Mouse (Mus musculus): ENCODE measurements at regions not wholly inside any gene's neighbourhood (a gene's known extent, or its start where the extent isn't known, plus 50 kb on each side); places are given as distances from the start of the nearest gene placed in this dataset.

DNA sequence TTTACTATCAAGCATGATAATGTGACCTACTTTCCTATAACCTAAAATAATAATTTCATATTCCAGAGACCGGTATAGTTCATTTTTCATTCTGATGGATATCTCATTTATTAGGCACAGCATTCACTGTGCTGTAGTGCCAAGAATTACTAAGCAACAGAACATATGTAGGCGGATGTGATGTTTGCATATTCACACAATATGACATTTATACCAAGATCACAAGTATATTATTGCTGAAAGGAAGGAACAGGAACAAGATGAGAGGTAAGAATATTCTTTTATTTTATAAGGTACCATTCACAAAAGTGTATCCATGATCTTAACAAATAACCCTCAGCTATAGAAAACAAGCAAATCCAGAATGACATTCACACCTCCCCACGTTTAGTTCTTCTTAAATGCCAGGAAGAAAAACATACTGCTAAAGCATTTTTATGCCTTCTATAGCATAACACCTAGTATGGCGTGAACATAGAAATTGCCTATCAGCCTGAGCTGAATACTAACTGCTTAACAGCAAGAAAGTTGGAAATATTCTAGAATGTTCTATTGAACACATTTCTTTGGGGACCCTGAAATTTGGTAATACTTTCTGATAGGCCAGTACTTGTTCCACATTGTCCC, 1062.8 kb upstream of the Acvr2a start:
- DNase-seq (ENCODE audit: extremely low spot score), result no peak

DNA sequence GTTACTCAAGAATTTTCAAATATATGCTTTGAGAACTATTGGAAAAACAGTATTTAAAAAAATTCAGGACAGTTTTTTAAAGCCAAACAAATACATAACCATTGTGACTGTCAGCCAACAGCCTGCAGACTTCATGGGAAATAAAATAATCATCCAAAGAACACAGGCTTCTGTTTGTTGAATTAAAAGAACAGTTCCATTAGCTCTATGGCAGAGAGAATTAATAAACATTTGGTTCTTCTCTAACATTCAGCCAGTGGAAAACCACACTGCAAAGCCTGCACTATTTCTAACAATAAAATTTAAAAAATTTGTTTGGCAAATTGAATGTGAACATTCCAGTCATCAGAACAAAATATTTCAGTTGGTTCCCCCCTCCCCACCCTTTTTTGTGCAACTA, 1058.2 kb upstream of the Acvr2a start:
- no peak for DNase-seq (ENCODE audit: extremely low spot score)

DNA sequence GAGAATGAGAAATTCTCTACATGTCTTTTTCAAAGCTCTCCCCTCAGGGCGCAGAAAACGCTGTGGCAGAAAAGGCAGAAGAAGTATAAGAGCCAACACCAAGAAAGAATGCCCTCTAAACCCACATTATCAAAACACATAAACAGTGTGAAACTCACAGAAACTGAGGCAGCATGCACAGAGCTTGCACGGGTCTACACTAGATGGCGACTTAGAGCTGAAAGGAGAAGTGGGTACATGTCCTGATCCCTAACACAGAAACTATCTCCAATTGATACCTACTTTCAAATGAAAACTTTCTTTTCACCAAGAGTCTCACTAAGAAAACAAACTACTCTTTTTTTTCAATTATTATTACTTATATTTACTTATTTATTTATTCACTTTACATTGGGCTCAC, 1057.7 kb upstream of the Acvr2a start:
- DNase-seq (ENCODE audit: extremely low spot score), result no peak

DNA sequence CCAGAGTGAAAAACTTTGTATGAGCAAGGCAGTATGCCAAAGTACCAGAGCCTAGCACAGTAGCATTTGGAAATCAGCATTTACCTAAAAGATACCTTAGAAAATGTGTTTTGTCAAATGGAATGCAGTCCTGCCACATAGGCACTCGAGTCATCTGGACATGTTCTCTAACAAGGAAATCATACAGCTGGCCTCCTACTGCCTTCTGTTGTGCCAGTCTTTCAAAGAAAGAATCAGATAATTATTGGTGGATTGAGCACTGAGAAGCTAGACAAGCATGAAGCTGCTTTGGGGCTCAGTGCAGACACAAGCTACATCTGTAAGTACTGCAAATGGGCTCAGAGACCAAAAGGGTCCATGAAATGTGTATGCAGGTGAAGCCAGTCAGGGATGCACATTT, 1038.1 kb upstream of the Acvr2a start:
- no peak for DNase-seq (ENCODE audit: extremely low spot score)

DNA sequence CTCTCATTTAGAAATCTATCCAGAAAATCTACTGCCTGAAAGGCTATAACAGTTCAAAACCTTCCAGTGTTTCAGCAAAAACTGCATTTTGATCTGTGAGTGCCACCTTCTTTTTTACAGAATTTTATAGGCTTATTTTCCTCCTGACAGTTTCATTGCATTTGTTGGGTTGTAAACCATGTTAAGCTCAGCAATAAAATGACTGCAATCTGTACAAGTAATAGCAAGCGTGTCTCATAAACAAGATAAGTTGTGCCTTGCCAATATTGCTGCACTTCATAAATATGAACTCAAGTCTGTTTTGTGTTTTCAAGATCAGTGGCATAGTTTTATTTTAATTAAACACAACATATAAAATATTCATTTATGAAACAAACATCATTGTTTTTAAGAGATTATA, 1036.9 kb upstream of the Acvr2a start:
- no peak for DNase-seq (ENCODE audit: extremely low spot score)

DNA sequence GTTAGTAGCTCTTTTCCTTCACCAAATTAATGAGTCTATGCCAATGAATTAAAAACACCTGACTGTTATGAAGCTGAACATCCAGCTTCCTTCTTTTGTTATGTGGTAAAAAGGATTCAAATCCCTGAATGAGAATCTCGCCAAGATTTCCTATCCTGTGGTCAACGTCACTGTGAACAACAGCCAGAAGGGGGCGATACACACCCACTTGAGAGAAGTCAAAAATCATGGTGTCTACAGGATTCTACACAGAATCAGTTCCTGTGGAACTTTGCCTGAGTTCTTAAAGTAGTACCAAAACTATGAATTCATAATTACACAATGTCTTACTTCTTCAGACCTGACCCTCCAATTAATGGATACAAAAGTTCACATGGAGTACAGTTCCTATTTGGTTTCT, 1028.1 kb upstream of the Acvr2a start:
- DNase-seq (ENCODE audit: extremely low spot score), result peak; percentile 58

DNA sequence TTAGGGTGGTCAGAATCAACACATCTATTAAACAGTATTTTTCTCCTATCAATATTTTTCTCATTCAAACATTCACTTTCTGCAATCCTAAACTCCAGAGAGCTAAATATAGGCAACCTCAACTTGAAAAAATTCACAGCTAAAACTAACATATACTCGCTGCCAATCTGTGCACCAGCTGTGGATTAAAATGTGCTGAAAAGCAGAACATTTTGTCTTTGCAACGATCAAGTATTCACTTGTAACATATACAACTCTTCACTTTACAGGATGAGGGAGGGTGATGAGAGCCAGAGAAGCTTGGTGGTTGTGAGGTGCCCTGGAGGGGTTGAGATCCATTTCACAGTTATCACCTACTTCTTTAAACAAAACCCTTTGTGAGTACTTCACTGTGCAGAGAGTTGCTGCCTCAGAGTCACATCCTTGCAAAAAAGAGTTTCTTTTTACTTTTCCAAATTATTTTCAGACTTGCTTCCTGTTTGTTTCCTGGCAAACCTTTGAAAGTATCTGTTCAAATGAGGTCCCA, 991.1 kb upstream of the Acvr2a start:
- DNase-seq (ENCODE audit: extremely low spot score), result no peak

DNA sequence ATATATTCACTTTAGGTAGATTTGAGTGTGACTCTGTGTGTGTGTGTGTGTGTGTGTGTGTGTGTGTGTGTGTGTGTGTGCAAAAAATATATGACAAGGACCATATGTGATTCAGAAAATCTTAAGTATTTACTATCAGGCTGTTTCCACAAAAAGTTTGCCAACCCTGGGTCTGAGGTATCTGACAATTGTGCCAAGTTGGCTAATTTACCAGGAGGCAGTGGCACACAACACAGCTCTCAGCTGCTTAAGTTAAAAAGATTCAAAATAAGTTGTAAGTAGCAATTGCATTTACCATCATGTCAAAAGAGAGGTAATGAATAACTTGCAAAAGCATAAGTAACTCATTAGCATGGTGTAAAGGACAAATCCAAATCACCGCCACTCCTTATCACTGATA, 981.4 kb upstream of the Acvr2a start:
- DNase-seq (ENCODE audit: extremely low spot score), result no peak

DNA sequence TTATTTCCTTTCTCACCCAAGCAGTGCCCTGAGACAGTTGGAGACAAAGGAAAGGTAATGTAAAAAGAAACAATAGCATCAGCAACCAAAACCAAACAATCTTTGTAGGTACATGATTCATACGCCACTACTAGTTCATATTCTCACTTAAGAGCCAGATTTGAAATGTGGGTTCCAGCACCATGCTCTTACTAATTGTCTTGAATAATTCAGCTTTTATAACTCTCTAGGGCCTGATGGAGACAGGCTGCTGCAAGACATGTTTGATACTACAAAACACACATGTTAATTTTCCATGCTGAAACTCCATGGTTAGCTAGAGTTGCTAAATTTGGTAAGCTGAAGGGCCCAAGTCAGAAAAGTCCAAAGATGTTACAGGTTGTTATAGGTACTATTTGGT, 980.4 kb upstream of the Acvr2a start:
- DNase-seq (ENCODE audit: extremely low spot score), result no peak

DNA sequence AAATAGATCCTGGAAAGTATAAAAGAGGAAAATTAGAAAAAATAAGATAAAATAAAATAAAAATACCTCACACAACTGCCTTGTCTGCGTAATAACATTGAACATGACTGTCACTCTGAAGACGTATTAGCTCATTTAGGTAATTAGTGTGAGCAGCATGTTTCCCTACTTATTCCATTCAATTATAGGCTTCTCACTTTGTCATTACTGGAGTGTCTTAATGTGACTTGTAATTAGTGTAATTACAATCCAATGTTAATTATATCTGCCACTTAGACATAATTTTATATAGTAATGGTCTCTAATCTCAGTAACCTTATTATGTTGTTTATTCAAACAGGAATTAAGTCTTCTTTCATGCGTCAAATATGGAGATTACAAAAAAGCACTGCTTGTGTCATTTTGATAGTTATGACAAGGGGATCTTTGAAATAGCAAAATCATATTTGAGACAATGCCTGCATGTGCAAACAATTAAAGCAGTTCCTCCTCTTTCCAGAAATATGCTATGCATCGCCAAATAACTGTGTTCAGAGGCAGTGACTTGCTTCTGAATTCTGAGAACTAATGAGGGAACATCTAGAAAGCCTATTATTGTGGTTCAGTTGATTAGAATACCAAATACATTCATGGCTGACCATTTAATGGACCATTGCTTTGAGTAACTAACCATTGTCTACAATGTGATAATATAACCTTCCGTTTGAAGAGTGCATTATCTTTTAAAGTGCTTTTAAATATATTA, 979.7 kb upstream of the Acvr2a start:
- no peak for DNase-seq (ENCODE audit: extremely low spot score)

DNA sequence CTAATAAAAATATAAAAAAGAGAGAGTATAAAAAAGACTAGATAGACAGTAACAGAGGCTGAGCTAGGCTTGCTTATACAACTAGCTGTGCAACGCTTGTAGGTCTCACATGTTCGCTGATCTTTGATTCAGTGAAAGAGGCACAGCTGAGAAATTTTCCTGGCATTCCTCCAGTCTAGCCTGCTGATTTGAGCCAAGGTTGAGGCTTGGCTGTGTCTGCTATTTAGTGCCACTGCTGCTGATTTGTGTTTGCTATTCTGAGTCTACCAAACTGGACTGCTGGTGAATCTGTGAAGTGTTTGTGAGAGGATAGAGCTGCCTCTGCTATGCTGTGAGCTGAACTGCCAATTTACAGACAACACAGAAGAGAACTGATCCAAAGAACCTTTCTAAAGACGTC, 956.7 kb upstream of the Acvr2a start:
- DNase-seq (ENCODE audit: extremely low spot score), result no peak

DNA sequence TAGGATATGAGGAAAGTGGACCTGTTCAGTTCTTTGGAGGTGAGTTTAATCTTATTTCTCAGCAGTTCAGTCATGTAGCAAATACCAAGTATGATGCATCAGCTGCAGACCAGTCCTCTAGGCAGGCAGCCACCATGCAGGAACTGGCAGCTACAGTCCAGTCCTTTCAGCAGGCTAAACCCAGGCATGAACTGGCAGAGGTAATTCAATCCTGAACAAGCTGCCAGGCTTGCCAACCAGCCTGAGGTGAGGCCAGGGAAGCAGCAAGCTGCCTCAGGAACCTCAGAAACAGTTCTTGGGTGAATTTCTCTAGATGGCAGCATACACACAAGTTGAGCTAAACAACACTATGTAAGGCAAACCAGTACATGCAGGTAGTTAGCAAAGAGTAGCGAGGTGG, 951.5 kb upstream of the Acvr2a start:
- DNase-seq (ENCODE audit: extremely low spot score), result no peak

DNA sequence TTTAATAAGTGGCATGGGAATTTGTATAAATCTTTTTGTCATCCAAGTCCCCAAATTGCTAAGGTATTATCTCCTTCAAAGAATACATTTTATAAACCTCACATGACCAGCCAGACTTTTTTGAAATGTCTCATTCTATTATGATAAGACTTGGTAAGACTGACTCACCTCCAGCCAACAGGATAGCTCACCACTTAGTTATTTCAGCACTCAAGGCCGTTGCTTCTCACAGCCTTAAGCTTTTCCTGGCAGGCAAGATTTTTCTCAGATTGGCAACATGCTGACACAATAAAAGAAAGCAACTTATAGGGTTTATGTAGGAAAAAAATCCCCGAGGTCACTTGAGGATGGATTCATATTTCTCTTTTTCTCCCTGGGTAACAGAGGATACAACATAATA, 935.9 kb upstream of the Acvr2a start:
- DNase-seq (ENCODE audit: extremely low spot score), result no peak

DNA sequence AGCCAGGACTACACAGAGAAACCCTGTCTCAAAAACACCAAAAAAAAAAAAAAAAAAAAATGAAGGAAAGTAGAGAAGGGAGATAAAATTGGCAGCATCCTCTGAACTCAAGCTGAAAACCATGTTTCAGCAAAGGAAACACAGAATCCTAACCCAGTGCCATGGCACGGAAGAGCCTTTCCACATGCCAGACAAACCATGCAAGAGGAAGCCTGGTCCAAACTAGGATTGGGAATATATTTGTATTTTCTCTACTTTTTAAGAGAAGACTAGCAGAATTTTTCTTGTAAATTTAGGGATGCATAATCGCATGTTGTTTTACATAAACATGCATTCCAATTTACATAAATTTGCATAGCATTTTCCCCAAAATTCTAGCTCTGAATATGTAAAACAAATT, 934.8 kb upstream of the Acvr2a start:
- DNase-seq (ENCODE audit: extremely low spot score), result no peak

DNA sequence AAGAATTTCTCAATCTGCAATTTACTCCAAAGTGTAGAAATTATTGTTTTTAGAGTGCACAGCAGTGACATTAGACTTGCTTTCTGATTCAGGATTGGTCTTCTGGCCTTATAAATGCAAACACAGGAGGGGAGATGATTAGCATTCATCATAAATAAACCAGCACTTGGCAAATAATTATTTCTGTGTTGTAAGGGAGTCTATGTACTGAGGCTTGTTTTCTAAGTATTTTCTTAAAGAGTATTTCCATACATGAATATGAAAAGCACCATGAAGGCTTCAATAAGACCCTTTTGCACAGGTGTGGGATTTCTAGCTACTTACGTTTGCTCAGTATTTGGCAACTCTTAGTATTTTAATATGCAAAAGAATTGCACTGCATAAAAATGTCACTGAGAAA, 934.1 kb upstream of the Acvr2a start:
- DNase-seq (ENCODE audit: extremely low spot score), result no peak

DNA sequence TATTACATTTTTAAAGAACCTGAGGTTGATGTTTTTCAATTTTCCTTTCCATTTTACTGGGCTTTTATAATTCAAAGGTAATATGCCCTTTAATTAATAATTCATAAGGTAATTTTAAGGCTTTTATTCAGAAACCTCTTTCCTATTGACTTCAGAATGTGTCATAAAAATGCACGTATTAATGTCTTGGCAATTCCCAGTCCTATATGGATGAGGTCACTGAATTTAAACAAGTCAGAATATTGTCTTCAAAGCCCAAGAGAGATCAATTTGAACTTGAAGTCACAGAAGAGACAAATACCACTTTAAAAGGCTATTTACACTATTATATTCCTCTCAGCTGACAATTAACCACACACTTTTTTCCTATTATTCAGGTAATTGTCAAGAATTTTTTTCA, 925.7 kb upstream of the Acvr2a start:
- no peak for DNase-seq (ENCODE audit: extremely low spot score)

DNA sequence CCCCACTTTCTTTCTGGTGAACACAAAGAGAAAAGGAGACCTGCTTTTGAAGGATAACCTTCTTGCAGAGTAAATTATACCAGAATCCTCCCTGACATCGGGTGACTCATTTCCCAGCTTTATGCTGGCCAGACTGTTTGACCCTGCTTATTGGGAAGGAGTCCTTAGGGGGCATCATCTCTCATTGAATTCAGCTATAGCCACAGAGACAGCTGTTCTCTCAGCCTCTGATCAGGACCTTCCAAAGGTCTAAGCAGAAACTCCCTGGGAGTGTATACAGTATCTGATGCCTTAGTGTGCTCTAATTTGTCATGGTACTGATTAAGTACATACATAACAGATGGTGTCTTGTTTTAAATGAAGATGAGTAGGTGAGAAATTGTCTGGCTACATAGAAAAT, 922.5 kb upstream of the Acvr2a start:
- DNase-seq (ENCODE audit: extremely low spot score), result no peak

DNA sequence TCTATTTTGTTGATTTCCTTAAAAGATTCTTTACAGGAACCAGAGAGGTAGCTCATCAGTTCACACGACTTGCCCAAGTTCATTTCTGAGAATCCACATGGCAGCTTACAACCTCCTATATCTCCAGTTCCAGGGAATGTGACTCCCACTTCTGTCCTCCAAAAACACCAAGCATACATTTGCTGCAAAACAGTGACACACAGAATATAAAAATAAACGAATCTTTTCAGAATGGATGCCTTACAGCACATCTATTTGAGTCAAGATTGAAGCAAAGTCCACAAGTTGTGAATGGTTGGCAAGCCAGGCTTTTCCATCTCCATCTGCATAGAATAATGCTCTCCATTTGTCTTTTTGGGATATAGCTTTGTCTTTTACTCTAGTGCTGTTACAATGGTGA, 921.0 kb upstream of the Acvr2a start:
- no peak for DNase-seq (ENCODE audit: extremely low spot score)

DNA sequence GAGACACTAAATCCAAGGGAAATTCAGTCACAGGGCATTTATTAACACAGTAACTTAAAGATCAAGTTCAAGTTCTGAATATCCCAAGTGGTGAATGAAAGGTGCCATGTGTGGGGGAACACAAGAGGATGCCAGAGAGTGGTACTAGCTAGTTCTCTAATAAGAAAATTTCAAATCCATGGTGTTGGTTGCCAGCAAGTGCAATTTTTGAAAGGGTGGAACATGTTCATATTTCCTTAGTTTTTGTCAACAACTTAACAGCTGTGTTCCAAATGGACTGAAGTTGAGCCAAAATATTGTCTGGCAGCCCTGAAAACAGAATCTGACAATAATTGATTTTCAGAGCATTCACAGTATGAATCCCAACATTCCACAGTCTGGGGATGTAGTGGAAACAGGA, 919.1 kb upstream of the Acvr2a start:
- DNase-seq (ENCODE audit: extremely low spot score), result no peak

DNA sequence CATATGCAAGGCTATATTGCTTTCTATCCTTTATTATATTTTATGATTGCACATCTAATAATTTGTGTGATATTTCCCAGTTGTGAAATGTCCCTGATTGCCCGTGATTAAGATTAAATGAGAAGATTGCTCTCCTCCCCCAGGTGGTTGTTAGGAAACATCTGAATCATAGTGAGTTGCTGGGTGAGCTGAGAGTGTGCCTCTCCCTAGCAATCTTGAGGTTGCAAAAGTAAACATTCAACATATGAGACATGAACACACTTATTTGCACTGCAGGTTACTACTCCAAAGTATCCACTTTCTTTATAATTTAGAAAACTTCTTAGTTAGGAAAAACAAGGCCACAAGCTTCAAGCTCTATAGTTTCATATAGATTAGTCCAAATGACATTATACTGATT, 899.6 kb upstream of the Acvr2a start:
- DNase-seq (ENCODE audit: extremely low spot score), result no peak

DNA sequence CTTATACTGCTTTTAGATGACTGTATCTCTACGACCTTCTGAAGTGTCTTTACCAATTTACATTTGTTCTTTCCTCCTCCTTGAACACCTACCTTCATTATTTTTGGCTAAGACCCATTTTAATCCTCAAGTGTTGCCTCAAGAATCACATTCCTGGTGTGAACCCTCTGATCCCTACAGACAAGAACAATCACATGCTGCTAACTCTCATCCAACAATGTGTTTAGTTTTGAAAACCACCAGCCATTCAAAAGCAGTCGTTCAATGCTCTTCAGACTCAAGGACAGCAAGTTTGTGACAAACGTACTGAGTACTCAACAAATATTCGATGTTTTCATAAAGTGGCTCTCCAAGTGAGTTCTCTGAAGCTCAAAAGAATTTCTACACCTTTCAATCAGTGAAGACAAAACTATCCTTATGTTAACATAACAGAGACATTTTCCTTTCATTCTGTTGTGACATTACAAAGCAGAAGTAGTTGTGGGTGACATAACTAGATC, 898.9 kb upstream of the Acvr2a start:
- no peak for DNase-seq (ENCODE audit: extremely low spot score)

DNA sequence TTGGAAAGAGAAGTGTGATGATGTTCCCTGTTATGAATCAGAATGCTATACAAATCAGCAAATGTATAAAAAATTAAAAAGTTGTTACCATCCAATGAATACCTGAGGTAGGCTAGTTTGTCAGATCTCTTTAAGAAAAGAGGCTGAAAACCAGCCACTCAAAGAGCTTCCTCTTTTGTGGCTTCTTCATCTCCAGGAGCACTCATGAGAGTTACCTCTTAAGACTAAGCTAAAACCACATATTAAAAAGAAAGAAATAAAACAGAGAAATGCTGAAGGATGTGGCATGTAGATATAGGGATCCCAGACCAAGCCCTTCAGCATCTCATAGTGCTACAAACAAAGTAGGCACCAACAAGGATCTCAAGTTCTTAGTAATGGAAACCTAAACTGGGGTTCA, 890.9 kb upstream of the Acvr2a start:
- no peak for DNase-seq (ENCODE audit: extremely low spot score)

DNA sequence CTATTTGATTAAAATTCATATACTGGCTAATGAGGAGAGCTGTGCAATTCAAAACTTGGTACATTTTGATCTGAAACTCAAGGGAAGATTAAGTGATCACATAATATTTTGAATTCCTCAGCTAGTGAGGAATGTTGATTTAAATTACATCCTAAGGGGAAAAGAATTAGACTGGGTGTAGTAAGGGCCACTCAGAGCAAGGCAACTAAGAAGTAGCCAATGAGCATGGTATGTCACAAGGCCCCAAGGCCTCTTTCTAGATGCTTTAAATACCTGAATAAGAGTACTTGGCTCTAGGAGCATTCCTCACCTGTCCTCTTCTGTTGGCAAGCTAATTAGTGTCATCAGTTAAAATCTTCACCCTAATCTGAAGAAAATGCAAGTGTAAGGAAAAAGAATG, 887.3 kb upstream of the Acvr2a start:
- DNase-seq (ENCODE audit: extremely low spot score), result no peak

DNA sequence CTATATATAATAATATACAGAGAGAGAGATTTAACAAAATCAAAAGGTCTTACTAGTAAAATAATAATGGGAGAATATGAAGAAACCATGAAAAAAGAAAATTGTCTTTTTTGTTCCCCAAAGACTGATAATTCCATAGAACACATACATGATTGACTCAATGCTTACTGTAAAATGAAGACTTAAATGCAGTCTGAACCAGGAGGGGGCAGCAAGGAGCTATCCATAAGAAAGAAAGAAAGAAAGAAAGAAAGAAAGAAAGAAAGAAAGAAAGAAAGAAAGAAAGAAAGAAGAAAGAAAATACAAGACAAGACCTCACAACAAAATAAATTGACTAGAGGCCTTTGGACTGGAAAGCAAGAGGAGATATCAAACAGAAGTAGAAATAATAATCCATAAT, 868.8 kb upstream of the Acvr2a start:
- no peak for DNase-seq (ENCODE audit: extremely low spot score)
